Mouse (Mus musculus): Measurements from ENCODE around the gene Gsg1l.

Gsg1l gene

DNA sequence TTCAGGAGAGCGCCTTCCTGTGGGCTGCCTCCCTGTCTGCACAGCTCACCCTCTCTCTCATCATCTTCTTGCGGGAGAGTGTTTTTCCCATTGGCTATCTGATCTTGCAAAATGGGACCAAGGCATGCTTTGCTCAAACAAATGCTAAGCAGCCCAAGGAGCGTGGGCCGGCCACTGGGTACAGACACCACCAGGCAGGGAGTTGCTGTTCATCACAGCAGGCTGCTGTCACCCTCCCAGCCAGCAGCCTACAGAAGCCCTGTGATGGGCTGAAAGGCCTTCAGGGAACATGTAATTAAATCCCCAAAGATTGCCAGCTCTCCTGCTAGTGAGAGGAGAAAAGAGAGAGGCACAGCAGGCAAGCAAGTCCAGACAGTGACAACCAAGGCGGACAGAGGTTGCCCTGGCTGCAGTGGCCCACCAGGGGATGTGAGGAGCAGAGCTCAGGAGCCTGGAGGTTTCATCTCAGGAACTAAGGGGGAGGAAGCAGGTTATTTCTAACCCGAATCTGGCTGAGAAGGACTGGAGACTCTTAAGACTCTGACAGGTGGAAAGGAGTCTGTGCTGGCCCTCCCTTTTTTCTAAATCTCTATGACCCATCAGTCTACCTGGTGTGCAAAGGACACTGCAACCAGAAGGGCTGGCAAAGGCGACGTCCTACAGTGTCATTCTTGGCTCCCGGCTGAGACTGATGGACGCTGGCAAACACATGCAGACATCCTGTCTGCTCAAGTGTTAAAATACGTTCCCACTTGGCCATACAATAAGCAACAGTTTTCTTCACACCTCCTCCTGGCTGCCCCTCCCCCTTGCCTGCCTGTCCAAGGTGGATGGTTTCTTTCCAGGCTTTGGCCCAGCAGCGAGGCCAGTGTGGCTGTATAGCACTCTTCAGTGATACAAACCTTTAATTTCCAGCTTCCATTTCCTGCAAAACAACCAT is 98.0 kb downstream of the Gsg1l start:
- DNase-seq (ENCODE audit: low read depth): no peak

DNA sequence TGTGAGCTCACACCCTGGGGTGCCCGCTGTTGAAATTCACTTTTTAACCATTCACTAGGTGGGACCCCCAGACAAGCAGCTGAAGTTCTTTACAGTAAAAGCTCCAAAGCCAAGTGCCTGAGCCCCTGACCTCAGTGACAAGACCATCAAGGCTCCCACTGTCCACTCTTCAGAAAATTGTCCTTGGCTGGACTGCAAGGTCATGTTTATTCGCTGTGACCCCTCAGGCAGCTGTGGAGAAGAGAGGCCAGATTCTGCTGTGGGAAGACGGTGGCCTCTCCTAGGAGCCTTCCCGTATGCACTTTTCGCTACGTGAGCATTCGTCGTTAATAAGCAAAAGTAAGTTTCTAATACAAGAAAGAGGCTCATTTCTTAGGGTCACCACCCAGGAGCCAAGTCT is 102.6 kb downstream of the Gsg1l start:
- no peak for DNase-seq (ENCODE audit: low read depth)

DNA sequence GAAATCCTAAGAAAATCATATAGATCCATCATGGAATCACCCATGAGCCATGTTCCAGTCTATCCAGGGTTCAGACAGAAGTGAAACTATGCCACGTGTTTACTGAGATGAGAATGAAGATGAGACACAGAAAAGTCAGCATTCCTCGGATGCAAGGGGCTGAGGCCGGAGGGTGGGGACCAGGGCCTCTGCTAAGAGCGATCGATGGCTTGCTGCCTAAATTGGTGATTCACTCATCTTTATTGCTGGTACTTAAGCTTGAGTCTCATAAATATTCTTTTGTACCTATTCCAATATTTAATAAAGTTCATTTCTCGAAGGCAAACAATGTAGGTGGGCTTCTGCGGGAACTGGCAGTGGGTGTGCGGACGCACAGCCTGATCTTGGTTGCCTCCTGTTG is 105.5 kb downstream of the Gsg1l start:
- DNase-seq (ENCODE audit: low read depth): no peak

DNA sequence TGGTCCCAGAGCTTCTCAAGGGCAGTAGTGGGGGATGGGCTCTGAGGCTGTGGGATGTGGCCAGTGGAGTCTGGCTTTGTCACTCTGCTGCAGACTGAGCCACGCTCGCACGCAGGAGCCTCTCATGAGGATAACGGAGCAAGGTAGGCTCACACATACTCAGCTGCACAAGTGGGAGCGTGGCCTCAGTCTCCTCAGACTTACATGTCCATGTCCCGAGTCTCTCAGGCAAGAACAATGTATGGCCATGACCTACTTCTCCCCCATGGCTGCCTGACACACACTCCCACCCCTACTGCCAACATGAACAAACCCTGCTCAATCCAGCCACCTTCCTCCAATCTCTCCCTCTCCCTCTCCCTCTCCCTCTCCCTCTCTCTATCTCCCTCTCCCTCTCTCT is 106.8 kb downstream of the Gsg1l start:
- no peak for DNase-seq (ENCODE audit: low read depth)

DNA sequence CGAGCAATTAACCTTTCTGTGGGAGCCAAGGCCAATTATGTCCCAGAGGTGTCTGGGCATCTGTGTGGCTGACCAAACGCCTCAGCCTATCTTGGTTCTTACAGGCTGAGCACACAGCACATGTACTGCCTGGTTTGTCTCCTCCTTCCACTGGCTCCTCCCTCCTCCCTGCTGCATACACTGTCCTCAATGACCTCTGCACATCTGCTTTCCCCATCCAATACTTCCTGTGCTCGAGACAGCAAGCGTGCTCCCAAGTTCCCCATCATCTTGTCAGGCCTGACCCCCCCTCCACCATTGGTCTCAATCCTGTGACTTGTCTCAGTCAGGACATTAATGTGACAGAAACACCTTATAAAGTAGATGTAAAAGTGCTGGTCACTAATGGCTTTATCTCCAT is 108.3 kb downstream of the Gsg1l start:
- DNase-seq (ENCODE audit: low read depth): no peak

DNA sequence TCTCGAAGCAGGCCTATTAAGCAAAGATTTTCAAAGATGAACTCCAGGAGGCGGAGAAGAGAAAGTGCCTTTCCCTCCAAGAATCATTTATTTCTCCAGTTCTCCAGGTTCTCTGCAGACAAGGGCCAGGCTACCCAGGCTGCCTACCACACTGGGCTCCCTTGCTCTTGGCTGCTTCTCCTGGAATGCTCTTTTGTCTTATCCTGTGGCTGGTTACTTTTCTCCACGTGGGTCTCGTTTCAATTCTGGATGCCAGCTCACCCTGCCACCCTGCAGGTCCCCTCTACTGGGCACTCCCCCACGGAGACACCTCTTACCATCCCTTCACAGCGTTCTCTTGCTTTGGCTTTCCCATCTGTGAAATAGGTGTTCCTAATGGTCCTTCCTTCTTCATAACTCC is 109.4 kb downstream of the Gsg1l start:
- no peak for DNase-seq (ENCODE audit: low read depth)

DNA sequence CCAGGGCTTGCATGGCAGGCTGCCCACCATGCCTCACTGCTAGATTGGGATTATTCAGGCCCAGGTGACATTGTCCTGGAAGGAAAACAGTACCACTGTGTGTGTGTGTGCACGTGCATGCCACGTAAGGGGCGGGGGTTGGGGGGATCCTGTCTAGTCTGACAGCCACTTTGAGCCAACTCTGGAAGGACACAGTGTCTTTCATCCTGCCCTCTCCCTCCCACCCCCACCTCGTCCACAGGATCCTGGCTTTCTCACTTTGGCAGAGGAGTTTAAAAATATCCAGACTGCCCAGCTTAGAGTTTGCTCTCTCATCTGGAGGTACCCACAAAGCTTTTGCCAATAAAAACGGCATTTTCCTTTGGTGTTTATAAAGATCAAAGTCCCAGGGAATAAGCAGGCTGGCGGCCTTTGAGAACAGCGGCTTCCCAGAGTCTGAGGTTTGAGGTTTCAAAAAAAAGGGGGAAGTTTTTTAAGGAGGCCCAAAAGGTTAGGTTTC is 110.0 kb downstream of the Gsg1l start:
- no peak for DNase-seq (ENCODE audit: low read depth)

DNA sequence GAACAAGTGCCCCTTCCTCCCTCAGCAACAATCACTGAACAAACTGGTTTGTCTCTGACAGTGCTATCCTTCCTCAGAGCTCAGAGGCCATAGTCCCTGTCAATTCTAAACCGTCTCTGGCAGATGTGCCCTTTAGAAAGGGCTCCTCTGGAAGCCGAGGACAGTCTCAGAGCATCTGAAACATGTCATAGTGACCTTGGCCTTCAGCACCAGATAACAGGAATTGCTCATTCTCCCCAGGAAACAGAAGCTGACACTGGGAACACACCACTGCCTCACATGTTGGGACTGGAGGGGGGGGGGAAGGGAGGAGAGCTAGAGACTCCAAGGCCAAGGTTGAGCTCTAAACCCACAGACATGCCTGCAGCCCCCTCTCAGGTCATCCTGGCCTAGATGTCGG is 113.1 kb downstream of the Gsg1l start:
- DNase-seq (ENCODE audit: low read depth): no peak

DNA sequence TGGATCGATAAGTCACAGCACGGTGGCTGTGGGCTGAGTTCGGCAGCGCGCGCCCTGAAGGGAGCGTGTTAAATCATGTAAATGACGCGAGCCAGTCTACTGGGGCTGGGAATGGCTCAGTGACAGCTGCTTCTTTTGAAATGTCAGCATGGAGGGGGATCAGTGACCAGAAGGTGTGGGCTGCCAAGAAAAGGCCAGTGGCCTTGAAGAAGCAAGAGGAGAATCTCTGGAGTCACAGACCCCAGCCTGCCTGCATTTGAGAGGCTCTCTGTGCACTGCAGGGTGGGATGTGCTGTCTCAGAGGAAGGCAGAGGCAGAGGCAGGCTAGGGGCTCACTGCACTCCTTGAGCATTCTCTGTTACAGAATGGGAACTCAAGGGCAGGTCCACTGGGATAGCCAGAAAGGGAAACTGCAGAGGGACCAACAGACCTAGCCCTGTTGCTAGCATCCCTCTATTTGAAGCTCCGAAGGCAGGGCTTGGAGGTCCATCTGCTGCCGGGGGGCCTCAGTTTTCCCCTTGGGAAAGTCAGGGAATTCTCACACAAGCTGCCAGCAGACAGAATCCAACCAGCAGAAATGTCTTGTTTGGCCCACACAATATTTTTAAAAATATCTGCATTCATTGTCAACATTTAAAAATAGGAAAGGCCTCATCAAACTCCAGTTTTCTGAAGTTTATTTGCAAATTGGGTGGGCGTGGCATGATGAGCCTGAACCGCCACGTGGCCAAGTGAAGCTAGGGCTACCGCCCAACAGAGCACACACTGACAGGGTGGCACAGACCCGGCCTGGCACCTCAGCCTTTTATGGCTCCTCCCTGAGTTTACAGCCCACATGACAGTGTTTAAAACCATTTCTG is 115.6 kb downstream of the Gsg1l start:
- DNase-seq (ENCODE audit: low read depth): no peak

DNA sequence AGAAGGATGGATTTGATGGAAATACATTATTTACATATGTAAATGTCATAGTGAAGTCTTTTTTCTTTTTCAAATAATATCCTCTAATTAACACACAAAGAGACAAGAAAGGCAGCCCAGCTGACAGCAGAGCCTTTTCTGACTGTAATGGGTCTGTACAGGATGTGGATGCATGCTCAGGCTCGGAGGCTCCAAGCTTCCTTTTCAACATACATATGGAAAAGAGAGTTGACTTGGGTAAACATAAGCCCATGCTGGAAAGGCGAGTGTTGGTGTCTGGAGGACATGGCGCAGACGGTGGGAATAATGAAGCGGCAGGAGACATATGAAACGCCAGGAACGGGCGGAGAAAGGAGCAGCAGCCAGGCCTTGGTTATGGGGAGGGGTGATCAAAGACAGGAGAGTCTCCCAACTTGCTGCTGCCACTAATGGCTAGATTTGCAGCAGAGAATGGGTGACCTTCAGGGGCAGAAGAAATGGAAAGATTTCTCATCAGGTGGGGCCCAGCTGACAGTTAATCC is 118.1 kb downstream of the Gsg1l start:
- no peak for DNase-seq (ENCODE audit: low read depth)

DNA sequence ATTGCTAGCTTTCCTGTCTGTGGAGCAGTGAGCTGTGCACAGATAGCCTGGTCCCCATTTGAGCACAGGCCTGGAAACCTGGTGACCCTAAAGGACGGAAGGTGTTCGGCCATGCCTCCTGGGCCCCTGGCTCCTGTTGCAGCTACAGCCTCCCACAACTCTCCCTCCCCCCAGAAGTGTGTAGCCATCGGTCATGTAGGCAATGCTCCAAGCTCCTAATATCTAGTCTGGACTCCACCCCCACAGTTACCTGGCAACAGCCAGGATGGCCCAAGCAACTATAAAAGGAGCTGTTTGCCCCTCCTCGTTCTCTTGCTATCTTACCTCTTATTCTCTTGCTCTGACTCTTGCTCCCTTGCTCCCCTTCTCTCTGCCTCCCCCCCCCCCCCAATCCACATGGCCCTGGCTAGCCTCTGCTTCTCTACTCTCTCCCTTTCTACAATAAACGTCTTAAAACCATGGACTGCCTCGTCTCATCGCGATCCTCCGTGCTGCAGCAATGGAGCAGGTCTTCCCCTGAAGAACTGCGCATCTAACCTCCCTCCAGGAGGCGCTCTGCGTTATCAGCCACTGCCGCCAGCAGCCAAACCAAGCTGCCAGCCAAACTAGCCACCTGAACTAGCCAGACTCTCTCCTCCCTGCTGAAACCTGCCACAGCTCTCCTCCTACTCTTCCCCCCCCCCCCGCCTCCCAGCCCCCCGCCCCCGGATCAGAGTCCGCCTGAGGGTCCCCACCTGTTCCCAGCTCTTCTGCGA is 122.7 kb downstream of the Gsg1l start:
- DNase-seq (ENCODE audit: low read depth): peak; percentile 3

DNA sequence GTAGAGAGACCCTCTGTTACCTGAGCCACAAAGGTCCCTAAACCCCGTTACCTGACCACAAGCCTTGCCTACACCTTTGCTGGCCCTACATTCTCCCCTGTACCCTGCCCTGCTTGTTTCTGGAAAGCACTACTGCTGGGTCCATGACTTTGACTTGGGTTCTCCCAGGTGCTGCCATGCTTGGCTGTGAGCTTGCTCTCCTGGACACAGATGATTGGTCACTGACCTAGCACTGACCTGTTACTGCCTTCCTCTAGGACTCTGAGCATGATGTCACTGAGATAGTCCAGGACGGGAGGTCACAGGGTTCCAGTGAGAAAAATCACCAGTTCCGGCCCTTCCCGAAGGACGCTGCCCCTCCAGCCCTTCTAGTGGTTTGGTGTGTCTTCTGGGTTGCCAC is 123.4 kb downstream of the Gsg1l start:
- no peak for DNase-seq (ENCODE audit: low read depth)

DNA sequence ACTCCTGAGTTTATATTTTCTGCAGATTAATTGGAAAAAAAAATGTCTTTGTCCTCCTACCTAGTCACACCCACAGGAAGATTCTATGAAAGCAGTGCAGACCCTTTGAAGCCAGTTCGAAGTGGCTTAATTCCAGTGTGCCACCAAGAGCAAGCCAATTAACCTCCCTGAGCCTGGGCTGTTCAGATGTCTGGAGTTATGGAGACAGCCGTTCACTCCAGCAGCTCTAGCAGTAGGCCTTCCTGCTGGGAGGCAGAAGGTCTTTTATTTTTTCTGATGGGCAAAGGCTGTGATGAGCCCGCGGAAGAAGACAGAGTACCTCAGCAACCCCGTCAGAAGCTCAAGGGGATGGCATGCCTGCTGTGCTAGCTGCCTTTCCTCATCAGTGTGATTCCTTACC is 127.2 kb downstream of the Gsg1l start:
- no peak for DNase-seq (ENCODE audit: low read depth)

DNA sequence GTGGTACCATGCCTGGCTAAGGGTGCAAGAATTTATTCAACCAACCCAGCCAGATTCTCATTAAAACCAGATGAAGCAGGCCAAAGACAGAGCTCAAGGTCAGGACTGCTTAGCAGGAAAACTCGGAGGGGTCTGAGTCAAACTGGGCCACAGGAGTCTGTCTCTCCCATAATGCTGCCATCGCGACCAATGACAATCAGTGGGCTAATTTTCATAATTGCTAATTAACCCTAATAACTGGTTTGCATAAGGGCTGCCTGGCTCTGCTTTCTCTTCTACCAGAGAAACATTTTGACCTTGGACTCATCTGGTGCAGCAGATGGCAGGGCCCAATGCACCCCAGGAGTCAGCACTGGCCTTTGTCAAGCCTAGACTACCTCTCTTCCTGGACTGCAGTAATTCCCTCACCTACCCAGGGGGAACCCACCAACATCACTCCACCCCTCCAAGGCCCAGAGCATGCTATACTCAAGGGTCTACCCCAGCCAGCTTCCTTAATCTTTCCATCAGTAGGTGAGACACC is 127.8 kb downstream of the Gsg1l start:
- no peak for DNase-seq (ENCODE audit: low read depth)

DNA sequence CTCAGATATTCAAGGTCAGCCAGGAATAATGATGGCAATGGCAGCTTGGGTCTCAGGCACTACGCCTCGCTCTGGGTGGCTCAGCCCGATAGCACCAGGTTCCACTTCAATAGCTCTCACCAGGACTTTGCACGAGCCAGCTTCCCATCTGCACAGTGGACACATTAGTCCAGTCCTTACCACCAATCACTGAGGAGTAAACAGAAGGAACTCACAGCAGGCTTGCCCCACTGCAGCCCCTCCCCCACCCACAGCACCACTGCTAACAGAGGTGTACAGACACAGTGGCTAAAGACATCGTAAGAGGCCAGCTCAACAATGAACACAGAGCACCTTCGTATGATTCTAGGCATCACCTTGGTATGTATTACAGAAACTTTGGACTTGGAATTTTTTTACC is 128.4 kb downstream of the Gsg1l start:
- DNase-seq (ENCODE audit: low read depth): no peak

DNA sequence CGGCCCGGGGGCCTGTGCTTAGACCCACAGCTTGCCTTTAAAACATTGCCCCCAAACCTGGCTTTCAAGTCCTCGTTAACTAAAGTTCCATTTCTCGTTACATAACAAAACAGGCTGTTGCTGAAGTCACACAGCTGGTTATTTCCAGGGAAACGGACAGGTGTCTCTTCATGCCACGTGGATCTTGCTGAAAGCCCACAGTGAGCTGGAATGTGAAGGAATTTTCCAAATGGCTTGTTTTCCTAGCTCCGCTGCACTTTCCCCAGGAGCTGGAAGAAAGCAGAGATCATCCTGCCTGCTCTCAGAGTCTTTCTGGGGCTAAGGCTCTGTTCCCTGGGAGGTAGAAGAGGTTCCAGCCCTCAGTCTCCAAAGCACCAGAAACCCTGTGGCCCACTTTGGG is 130.3 kb downstream of the Gsg1l start:
- no peak for DNase-seq (ENCODE audit: low read depth)

DNA sequence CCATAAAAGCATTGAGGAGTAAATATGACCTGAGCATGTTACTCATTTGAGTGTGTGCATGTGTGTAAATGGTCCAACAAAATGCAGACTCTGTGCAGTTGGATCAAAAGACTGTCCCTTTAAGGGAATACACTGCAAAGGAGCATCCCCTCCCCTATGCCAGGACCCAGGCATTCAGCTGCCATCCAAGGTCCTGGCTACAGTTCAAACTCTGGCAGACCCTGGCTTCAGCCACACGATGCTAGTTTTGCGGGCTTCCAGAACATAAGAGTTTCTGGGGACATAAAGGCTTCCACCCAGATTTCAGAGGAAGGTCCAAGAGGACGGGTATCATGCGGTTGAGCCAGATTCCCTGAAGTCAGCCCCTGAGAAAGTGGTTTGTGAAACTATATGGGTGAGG is 133.2 kb downstream of the Gsg1l start:
- DNase-seq (ENCODE audit: low read depth): no peak

DNA sequence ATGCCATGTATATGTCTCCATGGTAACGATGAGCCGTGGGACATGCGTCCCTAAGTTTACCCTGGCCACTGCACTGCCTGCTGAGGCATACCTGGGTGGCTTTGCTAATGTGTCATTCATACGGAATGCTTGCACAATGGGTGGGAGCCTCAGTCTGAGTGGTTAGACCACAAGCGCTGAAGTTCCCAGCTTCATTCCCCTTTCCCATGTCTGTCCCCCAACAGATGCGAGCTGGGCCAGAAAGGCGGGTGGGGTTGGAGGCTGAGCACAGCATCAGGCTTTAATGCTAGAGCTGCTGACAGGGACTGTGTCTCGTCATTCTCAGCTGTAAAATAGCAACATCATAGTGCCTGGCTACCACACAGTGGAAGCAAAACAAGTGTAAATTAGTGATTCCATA is 136.3 kb downstream of the Gsg1l start:
- no peak for DNase-seq (ENCODE audit: low read depth)

DNA sequence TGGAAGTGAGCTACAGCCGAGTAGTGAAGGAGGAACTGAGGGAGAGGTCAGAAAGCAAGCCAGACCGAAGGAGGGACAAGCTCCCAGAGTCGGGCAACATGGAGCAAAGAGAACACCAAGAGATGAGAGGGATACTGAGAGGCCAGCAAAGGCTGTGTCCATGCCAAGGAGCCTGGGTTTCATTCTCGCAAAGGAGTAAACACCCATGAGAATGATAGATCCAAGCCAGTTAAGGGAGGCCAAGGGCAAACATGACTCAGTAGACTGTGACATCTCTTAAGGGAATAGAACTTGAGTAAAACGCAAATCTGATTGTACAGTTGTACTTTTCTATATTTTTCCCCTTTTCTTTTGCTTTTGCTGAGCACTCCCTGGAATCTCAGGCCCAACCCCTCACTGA is 137.6 kb downstream of the Gsg1l start:
- DNase-seq (ENCODE audit: low read depth): no peak

DNA sequence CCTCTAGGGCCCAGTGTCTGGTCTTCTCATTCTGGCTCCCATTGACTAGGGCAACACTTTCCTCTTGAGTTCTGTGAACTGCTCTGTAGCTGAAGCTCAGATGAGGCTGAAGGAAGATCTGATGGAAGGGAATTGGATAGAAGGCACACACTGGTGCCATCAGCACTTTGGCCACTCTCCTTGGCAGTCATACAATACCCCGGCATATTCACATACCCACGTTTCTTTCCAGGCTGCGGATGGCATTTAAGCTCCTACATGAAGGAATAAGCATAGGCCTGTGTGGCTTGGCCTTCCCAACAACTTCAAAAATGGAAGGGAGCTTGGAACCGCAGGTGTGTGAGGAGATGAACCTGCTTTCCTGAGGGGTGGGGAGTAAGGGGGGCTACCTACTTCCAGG is 138.7 kb downstream of the Gsg1l start:
- DNase-seq (ENCODE audit: low read depth): no peak

DNA sequence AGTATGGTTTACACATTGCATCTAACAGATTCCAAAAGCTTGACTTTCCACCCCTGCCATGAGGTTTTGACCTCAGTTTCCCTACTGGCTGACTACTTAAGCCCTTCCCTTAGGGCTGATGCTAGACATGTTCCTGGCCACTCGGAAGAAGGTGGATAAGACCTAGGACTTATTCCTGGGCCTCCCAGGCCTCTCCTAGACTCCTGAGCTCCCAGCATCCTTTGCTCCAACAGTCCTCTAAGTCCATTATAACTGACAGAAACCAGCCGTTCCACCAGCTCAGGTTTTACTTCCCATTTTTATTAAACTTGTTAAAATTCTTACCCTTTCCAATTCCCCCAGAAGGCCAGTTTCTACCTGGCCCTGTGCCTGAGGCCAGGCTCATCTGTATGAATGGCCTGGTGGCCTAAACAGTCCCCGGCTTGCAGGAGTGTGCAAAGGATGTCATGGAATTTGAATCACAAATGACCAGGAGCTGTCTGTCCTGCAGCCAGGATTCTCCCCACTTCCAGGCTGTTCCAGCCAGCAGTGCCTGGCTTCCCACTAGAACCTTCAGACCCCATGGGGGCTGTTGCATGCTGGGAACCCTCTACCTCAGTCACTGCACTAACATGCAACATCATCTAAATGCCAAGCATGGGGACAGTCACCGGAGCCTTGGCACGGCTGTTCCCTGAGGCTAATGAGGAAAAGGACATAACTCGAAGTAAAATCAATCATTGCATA is 139.7 kb downstream of the Gsg1l start:
- DNase-seq (ENCODE audit: low read depth): no peak

Measured in c-Kit-positive CD71-positive TER-119-negative erythroid progenitor cells, embryonic 14.5 days (primary cell).